12 mouse cellular contexts compared by ENCODE assay signal in genomic region chr2:173420481-173420880, GRCm38 (mm10).
DNase-seq lines count a peak whose midpoint lies in the region; ATAC-seq and TF ChIP-seq lines count a peak whose summit lies in the region.
"Had no signal": no experiment of that assay in that cellular context is flagged by ENCODE, and none has a peak within 500 bp of the region (broad histone marks: within the 10 kb centered on the region; RNA-seq: fewer than 3 reads in every experiment).

No protein-coding gene starts in this region.

- DNase-seq in gastrocnemius, postnatal 25 days: peak; percentile 56
- no peak for DNase-seq in gastrocnemius, postnatal 4 days (ENCODE audit: low spot score in 2 of 2)
- no peak for DNase-seq in lung, embryonic 14.5 days
- DNase-seq in lung, postnatal 14 days: no peak
- peak; percentile 97 for DNase-seq in Muller cell, postnatal 12 days (ENCODE audit: inconsistent ontology term)
- DNase-seq: B cell, adult 2 months; liver, postnatal 0 days had no signal

- no peak overlapping the region for H3K4me2 ChIP-seq in lung, embryonic 14.5 days
- H3K4me2 ChIP-seq in intestine, embryonic 15.5 days (replicated peaks): no peak overlapping the region
- no peak overlapping the region for H3K4me2 ChIP-seq in forebrain, embryonic 13.5 days
- H3K4me2 ChIP-seq: forebrain, embryonic 15.5 days had no signal

- 48% methylated on average over 5 of the region's 5 CpGs for WGBS in lung, embryonic 14.5 days
- 48% methylated on average over 5 of the region's 5 CpGs for WGBS in intestine, embryonic 15.5 days
- 84% methylated on average over 5 of the region's 5 CpGs for WGBS in forebrain, embryonic 13.5 days

- H3K9me3 ChIP-seq in lung, embryonic 14.5 days (ENCODE audit: low read depth, low read length): no peaks in the 10 kb centered on the region
- H3K9me3 ChIP-seq in intestine, embryonic 15.5 days: no peaks in the 10 kb centered on the region
- no peaks in the 10 kb centered on the region; the same call in 1 of the 2 replicates for H3K9me3 ChIP-seq in forebrain, embryonic 13.5 days (replicated peaks)
- H3K9me3 ChIP-seq: forebrain, embryonic 15.5 days had no signal

- H3K4me3 ChIP-seq in lung, embryonic 14.5 days (ENCODE audit: low read depth, low read length): no peak overlapping the region
- H3K4me3 ChIP-seq in intestine, embryonic 15.5 days (replicated peaks): no peak overlapping the region
- no peak overlapping the region for H3K4me3 ChIP-seq in forebrain, embryonic 13.5 days
- H3K4me3 ChIP-seq: forebrain, embryonic 15.5 days; left cerebral cortex, adult 2 months had no signal

- peak; percentile 19; the same call in 1 of the 2 replicates for ATAC-seq in lung, embryonic 14.5 days (ENCODE audit: insufficient read depth)
- peak; percentile 63 for ATAC-seq in intestine, embryonic 15.5 days
- ATAC-seq in megakaryocyte-erythroid progenitor cell, adult 5-6 weeks (replicated peaks; ENCODE audit: low FRiP score, low TSS enrichment, poor library complexity, severe bottlenecking): no peak
- ATAC-seq in forebrain, embryonic 13.5 days: no peak
- ATAC-seq: liver, postnatal 0 days had no signal

- H3K36me3 ChIP-seq in lung, embryonic 14.5 days (ENCODE audit: insufficient read depth): no peaks in the 10 kb centered on the region
- no peaks in the 10 kb centered on the region for H3K36me3 ChIP-seq in intestine, embryonic 15.5 days
- H3K36me3 ChIP-seq in forebrain, embryonic 13.5 days (ENCODE audit: poor library complexity, severe bottlenecking): no peaks in the 10 kb centered on the region
- H3K36me3 ChIP-seq: forebrain, embryonic 15.5 days had no signal

- no peak overlapping the region for H3K27ac ChIP-seq in lung, embryonic 14.5 days (ENCODE audit: low read depth)
- H3K27ac ChIP-seq in intestine, embryonic 15.5 days: 0 out of 2 replicates have a peak overlapping the region, but pooled peaks have one; percentile 8
- no peak overlapping the region for H3K27ac ChIP-seq in forebrain, embryonic 13.5 days
- H3K27ac ChIP-seq: forebrain, embryonic 15.5 days; left cerebral cortex, adult 2 months had no signal

- H3K9ac ChIP-seq in lung, embryonic 14.5 days: no peak overlapping the region
- H3K9ac ChIP-seq in intestine, embryonic 15.5 days: no peak overlapping the region
- H3K9ac ChIP-seq in forebrain, embryonic 13.5 days: no peak overlapping the region
- H3K9ac ChIP-seq: forebrain, embryonic 15.5 days; liver, postnatal 0 days had no signal

- H3K27me3 ChIP-seq in lung, embryonic 14.5 days (ENCODE audit: insufficient read depth, low read length): no peaks in the 10 kb centered on the region
- H3K27me3 ChIP-seq in intestine, embryonic 15.5 days (replicated peaks): no peaks in the 10 kb centered on the region
- H3K27me3 ChIP-seq in forebrain, embryonic 13.5 days: no peaks in the 10 kb centered on the region
- H3K27me3 ChIP-seq: forebrain, embryonic 15.5 days had no signal

- no peak for TF ChIP-seq CTCF in lung, embryonic 14.5 days (IDR thresholded peaks at IDR 0.05; ENCODE audit: low read depth)

- H3K4me1 ChIP-seq in lung, embryonic 14.5 days (ENCODE audit: insufficient read depth): peaks cover 3% of the 10 kb centered on the region; the same call in 1 of the 2 replicates
- H3K4me1 ChIP-seq in intestine, embryonic 15.5 days (replicated peaks): 0 out of 2 replicates have a peak, but pooled peaks cover 6% of the 10 kb centered on the region
- no peaks in the 10 kb centered on the region for H3K4me1 ChIP-seq in forebrain, embryonic 13.5 days
- H3K4me1 ChIP-seq: forebrain, embryonic 15.5 days had no signal

Comparison
In these comparisons a context has a peak if more than half of its experiments do, and no peak if none do; other contexts are left out.
1. DNase-seq: peak in gastrocnemius, postnatal 25 days (single experiment) and Muller cell, postnatal 12 days (single experiment); none in gastrocnemius, postnatal 4 days (0 of 2), lung, embryonic 14.5 days (single experiment) and lung, postnatal 14 days (single experiment).
2. ATAC-seq: peak in lung, embryonic 14.5 days (single experiment) and intestine, embryonic 15.5 days (single experiment); none in megakaryocyte-erythroid progenitor cell, adult 5-6 weeks (single experiment) and forebrain, embryonic 13.5 days (single experiment).